Mouse (Mus musculus): ENCODE measurements at regions not wholly inside any gene's neighbourhood (a gene's known extent, or its start where the extent isn't known, plus 50 kb on each side); places are given as distances from the start of the nearest gene placed in this dataset.

DNA sequence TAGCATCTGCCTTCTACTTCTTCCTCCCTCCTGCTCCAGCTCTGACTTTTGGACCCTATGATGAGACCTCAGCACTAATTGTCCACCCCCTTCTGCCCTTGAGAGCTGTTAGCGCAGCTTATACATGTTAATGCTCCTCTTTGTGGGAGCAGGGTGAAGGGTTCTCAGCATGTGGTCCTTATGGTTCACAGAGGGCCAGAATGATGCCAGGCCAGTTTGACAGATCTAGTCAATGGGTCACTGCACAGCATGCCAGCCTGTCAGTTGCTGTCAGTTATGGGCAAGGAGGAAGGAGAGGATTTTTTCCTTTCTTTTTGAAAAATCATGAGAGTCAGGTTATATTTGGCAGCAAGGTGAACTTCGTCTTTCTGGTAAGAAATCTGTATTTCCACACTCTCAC is 68.4 kb downstream of the 4931417E11Rik start:
- no peak for DNase-seq

DNA sequence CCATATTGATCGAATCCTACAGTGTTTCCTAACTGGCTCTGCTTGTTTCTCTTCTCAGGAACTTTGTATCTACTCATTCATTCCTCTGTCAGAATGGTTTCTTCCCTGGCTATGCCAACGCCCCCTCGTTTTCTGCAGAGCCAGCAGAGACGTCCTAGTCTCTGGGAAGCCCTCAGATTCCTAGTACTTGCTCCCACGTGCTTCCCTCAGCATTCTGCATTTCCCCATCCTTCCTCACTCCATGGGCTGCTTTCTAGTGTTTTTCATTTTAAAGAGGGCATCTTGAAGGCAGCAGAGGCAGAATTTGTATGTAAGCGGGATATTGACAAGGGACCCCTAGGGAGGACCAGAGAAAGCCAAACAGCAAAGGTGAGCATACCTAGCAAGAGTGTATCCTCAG is 80.2 kb downstream of the 4931417E11Rik start:
- DNase-seq = no peak

DNA sequence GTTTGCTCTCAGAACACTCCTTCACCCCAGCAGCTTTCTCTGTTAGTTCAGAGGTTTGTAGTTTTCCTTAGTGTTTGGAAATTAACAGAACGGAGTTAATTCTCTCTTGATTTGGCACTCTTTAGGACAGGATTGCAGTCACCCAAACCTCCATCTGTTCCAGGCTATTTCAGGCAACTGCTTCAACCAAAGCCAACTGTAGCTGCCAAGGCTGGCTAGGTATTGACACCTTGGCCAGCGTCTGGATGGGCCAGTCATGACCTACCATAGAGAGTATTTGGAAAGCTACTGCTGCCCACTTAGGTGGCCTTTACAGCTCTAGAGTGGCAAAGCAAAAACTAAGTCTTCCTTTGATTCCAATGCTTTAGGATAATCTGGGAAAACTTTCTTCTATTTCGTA is 83.2 kb downstream of the 4931417E11Rik start:
- no peak for DNase-seq

DNA sequence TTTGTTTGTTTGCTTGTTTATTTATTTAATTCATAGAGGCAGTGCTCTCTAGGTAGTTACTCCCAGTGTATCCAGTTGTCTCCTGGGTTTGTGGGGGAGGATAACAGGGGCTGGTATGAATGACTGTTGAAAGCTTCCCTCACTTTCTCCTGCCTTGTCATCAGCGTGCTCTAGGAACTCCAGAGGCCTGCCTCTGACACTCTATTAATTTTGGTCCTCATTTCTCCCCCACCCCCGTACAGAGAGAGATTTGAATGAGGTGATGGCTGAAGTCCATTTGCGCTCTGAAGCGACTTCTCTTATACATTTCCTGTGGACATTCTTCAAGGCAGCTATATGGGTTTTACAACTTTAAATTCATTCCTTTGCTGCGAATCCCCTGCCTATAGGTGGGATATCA is 89.6 kb downstream of the 4931417E11Rik start:
- no peak for DNase-seq

DNA sequence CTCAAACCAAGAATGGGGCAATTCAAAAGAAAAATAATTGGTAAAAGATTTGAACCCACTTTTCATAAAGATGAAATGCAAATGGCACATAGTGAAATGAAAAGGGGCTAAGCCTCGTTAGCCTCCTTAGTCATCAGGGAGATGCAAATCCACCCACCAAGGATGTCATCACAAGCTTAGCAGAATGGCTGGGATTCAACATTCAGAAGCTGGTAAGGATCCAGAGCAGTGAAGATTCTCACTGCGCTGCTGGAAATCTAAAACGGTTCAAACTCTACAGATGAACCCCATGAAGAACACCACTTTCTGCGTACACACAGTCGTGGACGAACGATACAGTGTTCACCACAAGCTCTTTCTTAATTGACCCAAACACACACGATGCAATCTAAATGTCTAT is 91.6 kb downstream of the 4931417E11Rik start:
- DNase-seq = no peak

DNA sequence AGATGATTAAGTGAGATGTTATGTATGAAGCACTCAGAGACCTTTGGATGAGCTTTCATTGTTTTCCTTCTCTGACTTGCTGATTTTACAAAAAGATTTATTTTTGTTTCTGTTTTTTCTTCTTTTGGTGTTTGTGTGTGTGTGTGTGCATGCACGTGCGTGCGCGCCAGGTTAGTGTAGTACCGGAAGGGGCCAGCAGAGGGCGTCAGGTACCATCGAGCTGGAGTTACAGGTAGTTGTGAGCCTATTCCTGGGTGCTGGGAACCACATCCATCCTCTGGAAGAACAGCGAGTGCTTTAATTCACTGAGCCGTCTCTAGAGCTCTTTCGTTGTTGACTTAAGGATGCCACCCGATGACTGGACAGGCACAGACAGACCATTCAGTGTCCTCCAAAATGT is 93.2 kb downstream of the 4931417E11Rik start:
- no peak for DNase-seq

DNA sequence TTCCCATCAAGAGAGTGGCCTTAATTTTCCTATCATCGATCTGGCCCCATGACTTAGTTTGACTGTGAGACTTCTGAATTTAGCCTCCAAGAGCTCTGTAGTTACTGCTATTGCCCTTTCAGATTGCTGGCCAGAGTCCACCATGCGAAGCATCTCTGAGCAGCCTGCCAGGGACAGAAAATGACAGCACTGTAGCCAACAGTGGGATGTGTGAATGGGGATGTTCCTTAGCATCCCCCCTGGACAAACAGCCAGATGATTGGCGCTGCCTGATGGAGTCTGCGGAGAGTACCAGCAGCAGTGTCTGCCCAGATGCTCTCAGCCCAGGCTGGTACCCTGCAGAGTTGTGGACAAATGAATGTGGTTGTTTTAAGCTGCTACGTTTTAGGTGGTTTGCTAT is 96.6 kb downstream of the 4931417E11Rik start:
- no peak for DNase-seq

DNA sequence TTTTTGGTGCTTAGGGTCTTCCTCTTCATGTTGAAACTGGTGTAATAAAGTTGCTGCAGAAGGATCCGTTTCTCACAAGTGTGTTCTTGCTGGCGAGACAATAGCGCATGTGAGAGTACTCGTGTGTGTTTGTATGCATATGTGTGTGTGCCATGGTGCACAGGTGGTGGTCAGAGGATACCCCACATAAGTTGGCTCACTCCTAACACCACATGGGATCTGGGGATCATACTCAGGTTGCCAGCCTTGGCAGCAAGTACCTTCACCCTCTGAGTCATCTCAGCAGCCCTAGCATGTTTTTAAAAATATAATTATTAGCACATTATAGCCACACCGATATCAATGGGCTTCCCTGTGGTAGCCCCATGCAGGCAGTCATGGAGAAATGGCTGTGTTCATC is 97.6 kb downstream of the 4931417E11Rik start:
- DNase-seq = no peak

DNA sequence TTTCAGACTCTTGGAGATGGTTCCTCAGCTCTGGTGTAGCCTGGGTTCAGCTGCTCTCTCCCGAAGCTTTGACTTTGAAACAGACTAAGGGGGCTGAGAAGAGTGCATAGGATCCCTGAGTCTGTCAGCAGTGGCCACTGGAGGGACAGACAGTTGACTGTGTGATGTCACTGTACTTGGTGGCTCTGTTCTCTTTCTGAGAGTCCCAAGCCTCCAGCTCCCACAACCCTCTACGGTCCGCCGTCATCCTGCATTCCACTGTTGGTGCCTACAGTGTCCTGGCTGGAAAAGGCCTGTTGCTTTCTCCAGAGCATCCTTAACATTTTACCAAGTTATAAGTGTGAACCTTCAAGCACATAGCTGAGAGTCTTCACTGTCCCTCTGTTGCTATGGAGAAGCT is 98.6 kb downstream of the 4931417E11Rik start:
- DNase-seq = no peak

DNA sequence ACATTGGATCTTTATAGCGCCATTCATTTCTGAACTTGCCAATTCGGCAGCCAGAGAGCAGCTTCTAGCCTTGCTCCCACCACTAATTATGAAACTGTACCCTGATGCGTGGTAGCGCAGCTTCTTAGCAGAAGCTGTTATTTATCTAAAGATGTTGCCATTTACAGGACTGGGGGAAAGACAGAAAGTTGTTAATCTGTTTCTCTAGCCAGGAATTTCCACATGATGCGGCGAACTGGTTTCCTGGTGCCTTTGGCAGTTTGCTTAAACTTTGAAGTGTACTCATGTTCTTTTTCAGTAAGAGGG is 100.7 kb downstream of the 4931417E11Rik start:
- no peak for DNase-seq

DNA sequence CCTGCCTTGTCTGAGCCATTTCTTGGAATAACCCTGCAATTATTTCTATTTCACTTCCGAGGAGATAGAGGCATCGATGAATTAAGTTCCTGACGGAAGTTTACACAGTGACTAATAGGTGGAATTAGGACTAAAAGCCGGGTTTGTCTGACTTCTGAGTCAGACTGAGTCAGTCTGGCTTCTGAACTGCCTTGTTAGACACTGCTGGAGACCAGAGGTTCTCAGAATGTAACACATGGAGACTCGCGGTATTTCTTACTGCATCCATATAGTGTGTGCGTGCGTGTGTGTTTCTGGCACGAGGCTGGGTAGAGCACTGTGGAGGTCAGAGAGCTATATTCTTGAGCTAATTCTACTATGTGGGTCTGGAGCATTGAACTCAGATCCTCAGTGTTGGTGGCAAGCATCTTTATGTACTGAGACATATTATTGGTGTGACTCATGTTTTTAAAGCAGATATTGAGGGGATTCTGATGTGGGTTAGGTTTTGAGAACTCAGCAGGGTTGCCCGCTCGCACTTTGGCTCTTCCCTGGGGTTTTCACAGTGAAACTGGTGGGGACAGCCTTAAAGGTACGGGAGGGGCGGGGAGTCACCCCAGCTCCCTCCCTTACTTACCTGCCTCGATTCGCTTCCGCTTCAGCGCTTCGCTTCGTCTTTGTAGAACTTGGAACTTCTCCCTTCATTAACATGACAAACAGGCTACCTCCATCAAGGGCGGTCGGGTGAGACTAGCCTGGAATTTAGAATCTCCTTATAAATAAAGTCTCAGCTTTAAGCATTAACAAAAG is 101.2 kb downstream of the 4931417E11Rik start:
- no peak for DNase-seq

DNA sequence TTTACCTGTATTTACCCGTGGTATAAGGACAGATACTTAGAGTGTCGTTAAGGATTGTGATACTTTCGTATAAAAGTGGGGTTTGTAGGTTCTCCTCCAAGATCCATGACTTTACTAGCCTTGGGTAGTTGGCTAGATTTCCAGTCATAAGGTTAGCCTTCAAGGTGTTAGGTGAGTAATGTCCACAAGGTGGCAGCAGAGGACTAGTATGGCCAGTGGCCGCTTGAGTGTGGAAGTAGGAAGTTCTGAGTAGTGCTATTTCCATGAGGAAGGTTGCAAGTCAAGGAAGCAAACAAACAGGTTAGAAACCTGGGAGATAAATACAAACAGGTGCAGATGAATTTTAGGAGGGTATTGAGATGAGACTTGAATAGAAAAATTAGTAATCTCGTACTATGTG is 101.9 kb downstream of the 4931417E11Rik start:
- DNase-seq = peak; percentile 52

DNA sequence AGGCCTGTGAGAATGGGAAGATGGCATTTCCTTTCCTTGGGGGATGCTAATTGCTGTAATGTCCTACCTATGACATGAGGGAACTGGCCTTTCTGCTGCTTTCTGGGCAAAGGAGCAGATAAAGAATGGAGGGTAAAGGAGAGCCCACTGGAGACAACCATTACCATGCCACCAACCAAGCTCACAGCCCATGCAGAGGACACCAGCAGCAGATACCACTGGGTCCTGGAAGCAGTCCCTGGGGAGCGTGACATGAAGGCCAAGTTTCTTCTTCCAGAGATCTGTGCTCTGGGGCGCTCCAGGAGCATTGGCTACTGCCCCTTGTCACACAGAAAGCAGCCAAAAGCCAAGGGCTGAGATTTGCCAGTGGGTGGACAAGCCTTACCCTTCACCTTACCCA is 102.8 kb downstream of the 4931417E11Rik start:
- DNase-seq = no peak

DNA sequence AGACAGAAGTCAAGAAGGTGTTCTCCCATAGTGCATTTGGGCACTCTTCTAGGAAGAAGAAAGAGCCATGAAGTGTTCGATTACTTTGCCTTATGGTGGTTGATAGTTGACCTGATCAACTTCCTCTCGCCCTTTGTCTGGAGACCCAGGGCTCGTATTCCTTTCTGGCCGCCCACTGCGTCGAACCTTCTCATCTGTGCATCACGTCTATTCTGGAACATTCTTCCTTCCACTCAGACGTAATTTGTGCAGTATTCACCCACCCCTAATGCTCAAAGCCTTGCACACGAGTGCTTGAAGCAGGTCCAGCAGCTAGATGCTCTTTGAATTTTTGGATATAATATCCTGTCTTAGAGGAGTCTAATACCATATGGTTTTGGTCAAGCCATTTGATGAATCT is 104.2 kb downstream of the 4931417E11Rik start:
- DNase-seq = no peak

DNA sequence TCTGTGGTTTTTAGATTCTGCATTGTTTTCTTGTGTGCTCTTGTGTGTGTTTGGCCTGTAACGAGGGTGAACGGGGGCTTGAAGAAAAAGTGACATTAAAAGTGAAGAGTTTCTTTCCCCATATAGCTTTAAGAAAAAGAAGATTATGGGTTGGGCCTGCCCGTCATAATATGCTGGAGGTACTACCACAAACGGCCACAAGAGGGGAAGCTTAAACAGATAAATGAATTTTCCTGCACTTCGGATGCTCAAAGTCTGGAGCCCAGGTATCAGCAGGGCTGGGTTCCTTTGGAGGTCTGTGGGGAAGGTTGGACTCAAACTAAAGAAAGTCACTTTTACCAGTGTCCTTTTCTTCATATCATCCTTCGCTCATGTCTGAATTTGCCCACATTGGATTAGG is 86.8 kb downstream of the Suclg1 start:
- DNase-seq = no peak

DNA sequence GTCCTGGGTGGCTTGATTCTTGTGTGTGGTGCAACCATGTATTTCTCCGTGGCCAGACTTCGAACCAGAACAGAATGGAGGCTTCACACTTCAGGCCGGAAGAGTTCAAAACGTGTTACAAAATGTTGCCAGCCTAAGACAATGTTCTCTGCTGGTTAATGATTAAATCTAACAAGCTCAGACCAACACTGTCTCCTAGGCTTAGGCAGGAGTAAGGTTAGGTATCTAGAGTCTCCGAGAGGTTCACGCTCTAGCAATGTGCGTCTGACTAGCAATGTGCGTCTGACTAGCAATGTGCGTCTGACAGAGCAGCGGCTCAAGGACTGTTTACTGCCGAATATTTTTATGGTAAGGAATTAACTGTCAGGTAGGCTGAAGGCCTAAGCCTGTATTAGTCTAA is 81.5 kb downstream of the Suclg1 start:
- DNase-seq = no peak

Data from liver (tissue).